Mouse (Mus musculus) large intestine, adult 2 months (tissue): ENCODE measurements at regions not wholly inside any gene's neighbourhood (a gene's known extent, or its start where the extent isn't known, plus 50 kb on each side); places are given as distances from the start of the nearest gene placed in this dataset.

Experiments
- DNase-seq: peaks from one replicate; pipeline ENCODE4 v3.0.0-alpha.2; 2012; ENCODE audit warnings: low read depth, low spot score
- WGBS: fragments of 180-500 bp; shearing (Covaris S2); methylation state at CpG from one replicate; pipeline ENCODE4 v1.1.7; 2018; 5-methylcytosine and 5-hydroxymethylcytosine counted together

- DNase-seq: no peak
- 34% methylated on average over 13 of the region's 13 CpGs for WGBS
These were observed 143.4 kb upstream of the Plxnc1 start for GRCm38 (mm10) chr10:95087864-95088570.

GRCm38 (mm10) chr10:95086755-95087154 lies 142.1 kb upstream of the Plxnc1 start:
- 65% methylated on average over 4 of the region's 4 CpGs for WGBS

GRCm38 (mm10) chr10:95085688-95086268 lies 141.1 kb upstream of the Plxnc1 start:
- no peak for DNase-seq
- 80% methylated on average over 8 of the region's 8 CpGs for WGBS

More at GRCm38 (mm10) chr10:95086755-95087154, 142.1 kb upstream of the Plxnc1 start:
- no peak for DNase-seq

GRCm38 (mm10) chr10:95083341-95084148 lies 138.9 kb upstream of the Plxnc1 start:
- DNase-seq: no peak
- 68% methylated on average over 14 of the region's 14 CpGs for WGBS

- WGBS: 93% methylated on average over 5 of the region's 5 CpGs
- DNase-seq: no peak
These were observed 138.0 kb upstream of the Plxnc1 start for GRCm38 (mm10) chr10:95082634-95083033.

- WGBS: 47% methylated on average over 5 of the region's 5 CpGs
- no peak for DNase-seq
These were observed 135.3 kb upstream of the Plxnc1 start for GRCm38 (mm10) chr10:95079979-95080378.

- WGBS: 79% methylated on average over 5 of the region's 5 CpGs
- no peak for DNase-seq
These were observed 131.8 kb upstream of the Plxnc1 start for GRCm38 (mm10) chr10:95076421-95076820.

GRCm38 (mm10) chr10:95075897-95076296 lies 131.3 kb upstream of the Plxnc1 start:
- DNase-seq: no peak
- 84% methylated on average over 4 of the region's 4 CpGs for WGBS

GRCm38 (mm10) chr10:95074959-95075590 lies 130.4 kb upstream of the Plxnc1 start:
- no peak for DNase-seq
- WGBS: 51% methylated on average over 5 of the region's 5 CpGs

- WGBS: 84% methylated on average over 2 of the region's 2 CpGs
- DNase-seq: no peak
These were observed 129.7 kb upstream of the Plxnc1 start for GRCm38 (mm10) chr10:95074381-95074780.

GRCm38 (mm10) chr10:95067971-95068370 lies 123.3 kb upstream of the Plxnc1 start:
- no peak for DNase-seq
- WGBS: 82% methylated on average over 10 of the region's 10 CpGs

GRCm38 (mm10) chr10:95066774-95067173 lies 122.1 kb upstream of the Plxnc1 start:
- DNase-seq: no peak
- WGBS: 51% methylated on average over 6 of the region's 6 CpGs

- 71% methylated on average over 7 of the region's 7 CpGs for WGBS
- no peak for DNase-seq
These were observed 115.0 kb upstream of the Plxnc1 start for GRCm38 (mm10) chr10:95059486-95060091.

- DNase-seq: no peak
- WGBS: 80% methylated on average over 9 of the region's 9 CpGs
These were observed 114.4 kb upstream of the Plxnc1 start for GRCm38 (mm10) chr10:95059078-95059477.

- DNase-seq: no peak
- WGBS: 83% methylated on average over 9 of the region's 9 CpGs
These were observed 112.5 kb upstream of the Plxnc1 start for GRCm38 (mm10) chr10:95057051-95057714.

- WGBS: 73% methylated on average over 4 of the region's 4 CpGs
- no peak for DNase-seq
These were observed 111.9 kb upstream of the Plxnc1 start for GRCm38 (mm10) chr10:95056541-95056940.

GRCm38 (mm10) chr10:95054869-95055268 lies 110.2 kb upstream of the Plxnc1 start:
- no peak for DNase-seq
- 80% methylated on average over 3 of the region's 3 CpGs for WGBS

GRCm38 (mm10) chr10:95048790-95049189 lies 104.2 kb upstream of the Plxnc1 start:
- WGBS: 44% methylated on average over 5 of the region's 5 CpGs
- no peak for DNase-seq

- DNase-seq: no peak
These were observed 99.3 kb upstream of the Plxnc1 start for GRCm38 (mm10) chr10:95043978-95044377.

More at GRCm38 (mm10) chr10:95043978-95044377, 99.3 kb upstream of the Plxnc1 start:
- WGBS: 57% methylated on average over 7 of the region's 7 CpGs
